Mouse (Mus musculus) lung, adult 2 months (tissue): ENCODE results near the gene Skp2. TPM values are rescaled to one million over a fixed set of nuclear protein-coding genes. Genes with fewer than 3 reads are reported as not detected.
A peak's percentile ranks its signal among the peaks of the same experiment; 100 is the strongest.
"Not testable (repeated sequence)": the region's sequence is repeated elsewhere in the genome, so short reads cannot be mapped to it uniquely, and the experiment has no call there.

Experiments used
- DNase-seq: peaks from one replicate; pipeline ENCODE4 v3.0.0; 2022
- H3K4me1 ChIP-seq: fragments of 200-500 bp; 2 replicates; pipeline ENCODE4 v1.6.1; 2011; ENCODE audit warnings: low read length; ENCODE audit not compliant: control insufficient read depth, insufficient read depth
- H3K4me3 ChIP-seq: fragments of 200-500 bp; replicated peaks from 2 replicates; pipeline ENCODE3; 2011; ENCODE audit warnings: low read depth, mild to moderate bottlenecking, control low read depth, low read length; ENCODE audit errors: extremely low read depth
- CTCF ChIP-seq: fragments of 200-500 bp; IDR thresholded peaks from 2 replicates; pipeline ENCODE4 v1.5.1; 2011; ENCODE audit warnings: mild to moderate bottlenecking, low read length, control low read depth; ENCODE audit not compliant: insufficient read depth
- POLR2A ChIP-seq: fragments of 200-500 bp; IDR thresholded peaks from 2 replicates; pipeline ENCODE4 v1.6.1; 2011; ENCODE audit warnings: low read depth, mild to moderate bottlenecking, control low read depth, low read length, borderline replicate concordance; ENCODE audit errors: extremely low read depth
- WGBS: fragments of 180-500 bp; shearing (Covaris S2); methylation state at CpG from one replicate; pipeline ENCODE4 v1.1.7; 2018; 5-methylcytosine and 5-hydroxymethylcytosine counted together
- polyA plus RNA-seq: library from polyadenylated mRNA; depleted of rRNA; stranded (reverse); fragments of >200 nt; gene quantifications from 2 replicates; pipeline ENCODE4 v1.2.3, GENCODE M21; 2012; rRNA removed

The Skp2 gene
- polyA plus RNA-seq, result 0.91 and 1.6 TPM in 2 replicates

- Histone ChIP-seq H3K4me1 (no peaks in the 10 kb centered on the region), H3K4me3 (no peak within 1 kb of the TSS)
- TF ChIP-seq POLR2A (no peak), CTCF (no peak)
- DNase-seq, result no peak
Measured at GRCm38 (mm10) chr15:9155325-9155724, at the start of gene Skp2. Gene Skp2 (minus strand): TSS chr15:9155425.

GRCm38 (mm10) chr15:9198421-9198820, 43.2 kb upstream of the Skp2 start:
- WGBS, result 54% methylated on average over 6 of the region's 6 CpGs
- no peaks in the 10 kb centered on the region for H3K4me1 ChIP-seq
- no peak overlapping the region for H3K4me3 ChIP-seq
- TF ChIP-seq POLR2A (no peak), CTCF (no peak)
- no peak for DNase-seq

GRCm38 (mm10) chr15:9192685-9193084, 37.5 kb upstream of the Skp2 start:
- DNase-seq, H3K4me1 ChIP-seq, H3K4me3 ChIP-seq: not testable (repeated sequence)

DNA sequence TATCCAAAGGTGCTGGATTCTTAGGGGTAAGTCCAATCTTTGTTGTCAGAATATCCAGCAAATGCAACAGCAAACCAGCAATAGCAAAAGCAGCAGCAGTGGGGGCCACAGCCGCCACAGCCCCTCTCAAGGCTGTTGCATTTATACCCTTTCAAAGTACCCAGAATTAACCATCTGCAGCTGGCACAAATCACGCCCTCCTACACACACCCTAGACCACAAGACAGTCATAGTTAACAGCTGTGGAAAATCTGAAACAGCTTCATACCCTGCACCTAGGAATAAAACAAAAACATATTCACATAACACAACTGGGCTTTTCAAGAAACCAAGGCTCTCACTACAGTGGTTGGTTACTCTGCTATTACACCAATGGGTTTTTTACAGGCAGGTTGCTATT, 34.6 kb upstream of the Skp2 start:
- Histone ChIP-seq H3K4me3 (no peak overlapping the region), H3K4me1 (no peaks in the 10 kb centered on the region)
- no peak for DNase-seq
- TF ChIP-seq POLR2A (no peak), CTCF (no peak)
- WGBS, result 87% methylated on average over 2 of the region's 2 CpGs

DNA sequence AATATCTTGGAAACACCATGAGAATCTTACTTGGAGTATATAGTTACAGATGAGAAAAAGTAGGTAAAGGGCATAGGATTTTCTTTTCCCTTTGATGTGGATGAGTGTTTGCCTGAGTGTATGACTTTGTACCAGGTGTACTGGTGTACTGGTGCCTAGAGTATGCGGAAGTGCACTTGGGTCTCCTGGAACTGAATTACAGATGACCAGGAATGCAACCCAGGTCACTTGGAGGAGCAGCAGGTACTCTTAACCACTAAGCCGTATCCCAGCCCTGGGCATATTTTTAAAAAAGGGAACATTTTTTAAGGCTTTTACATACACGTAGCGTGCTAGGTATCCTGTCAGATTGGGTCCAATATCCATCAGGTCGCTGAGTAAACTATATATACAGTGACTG, 28.8 kb upstream of the Skp2 start:
- no peak overlapping the region for H3K4me3 ChIP-seq
- no peak for DNase-seq
- WGBS, result 85% methylated on average over 5 of the region's 5 CpGs
- no peaks in the 10 kb centered on the region for H3K4me1 ChIP-seq
- TF ChIP-seq POLR2A (no peak), CTCF (no peak)

DNA sequence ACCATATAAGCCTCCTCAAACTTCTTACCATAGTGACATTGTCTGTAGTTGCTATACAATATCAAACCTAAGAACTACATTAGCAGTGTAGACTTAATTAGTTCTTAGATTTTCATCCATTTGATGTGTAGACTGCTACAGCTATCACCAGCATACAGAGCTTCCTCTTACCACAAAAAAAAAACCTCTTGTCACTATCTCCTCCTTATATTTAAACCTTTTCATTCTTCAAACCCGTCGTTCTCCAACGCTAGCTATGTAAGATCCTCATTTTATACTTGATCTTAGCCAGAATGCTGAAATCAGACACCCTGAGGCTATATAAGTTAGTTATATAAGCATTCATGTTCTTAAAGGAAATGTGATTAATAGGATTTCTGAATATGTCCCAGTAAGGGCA, 21.8 kb upstream of the Skp2 start:
- Histone ChIP-seq H3K4me3 (no peak overlapping the region), H3K4me1 (peaks cover 3% of the 10 kb centered on the region; the same call in 1 of the 2 replicates)
- WGBS, result 95% methylated on average over 3 of the region's 3 CpGs
- no peak for DNase-seq
- TF ChIP-seq CTCF, result no peak
- no peak for TF ChIP-seq POLR2A

GRCm38 (mm10) chr15:9164125-9164524, 8.9 kb upstream of the Skp2 start:
- TF ChIP-seq POLR2A (no peak), CTCF (no peak)
- 79% methylated on average over 6 of the region's 6 CpGs for WGBS

GRCm38 (mm10) chr15:9162557-9163070, 7.4 kb upstream of the Skp2 start:
- WGBS, result 84% methylated on average over 4 of the region's 4 CpGs
- TF ChIP-seq POLR2A, result no peak
- no peak for TF ChIP-seq CTCF
- no peak for DNase-seq
- no peak overlapping the region for H3K4me3 ChIP-seq
- no peaks in the 10 kb centered on the region for H3K4me1 ChIP-seq

More at GRCm38 (mm10) chr15:9164125-9164524, 8.9 kb upstream of the Skp2 start:
- Histone ChIP-seq H3K4me1 (no peaks in the 10 kb centered on the region), H3K4me3 (no peak overlapping the region)
- DNase-seq, result no peak

GRCm38 (mm10) chr15:9140684-9141171, 14.5 kb downstream of the Skp2 start:
- no peak for TF ChIP-seq CTCF
- TF ChIP-seq POLR2A, result no peak
- DNase-seq, result no peak
- under 1% methylated on average over 37 of the region's 37 CpGs for WGBS
- H3K4me3 ChIP-seq, result peak overlapping the region; percentile 97
- H3K4me1 ChIP-seq, result peaks cover 8% of the 10 kb centered on the region

- no peak for TF ChIP-seq CTCF
- TF ChIP-seq POLR2A, result peak; percentile 65; the same call in 1 of the 2 replicates
- DNase-seq, result peak; percentile 95
- under 1% methylated on average over 34 of the region's 34 CpGs for WGBS
- Histone ChIP-seq H3K4me3 (peak within 1 kb of the TSS; percentile 97), H3K4me1 (peaks cover 8% of the 10 kb centered on the region)
Measured at GRCm38 (mm10) chr15:9140252-9140680, 15.0 kb downstream of the Skp2 start, which contains the start of gene Lmbrd2. Gene Lmbrd2 (plus strand): TSS chr15:9140550.

GRCm38 (mm10) chr15:9139447-9139846, 15.8 kb downstream of the Skp2 start:
- peaks cover 8% of the 10 kb centered on the region for H3K4me1 ChIP-seq
- no peak for DNase-seq
- no peak for TF ChIP-seq CTCF
- no peak for TF ChIP-seq POLR2A
- 31% methylated on average over 10 of the region's 10 CpGs for WGBS
- peak overlapping the region; percentile 24 for H3K4me3 ChIP-seq
